Mouse (Mus musculus) G1E (cell line): Measurements from ENCODE around the gene Gm21972.

Experiments
- CTCF ChIP-seq: IDR thresholded peaks from 2 replicates; pipeline ENCODE4 v1.5.1; 2012; ENCODE audit warnings: low read depth, low read length, inconsistent platforms, mixed read lengths
- GATA1 ChIP-seq: IDR thresholded peaks from 2 replicates; pipeline ENCODE4 v1.6.1; 2012; ENCODE audit warnings: borderline replicate concordance, low read length, inconsistent platforms, mixed read lengths
- GATA2 ChIP-seq: IDR thresholded peaks from 2 replicates; pipeline ENCODE4 v1.6.1; 2012; ENCODE audit warnings: low read depth, low read length, inconsistent platforms, borderline replicate concordance
- POLR2AphosphoS5 ChIP-seq: IDR thresholded peaks from 2 replicates; pipeline ENCODE4 v1.6.1; 2012; ENCODE audit warnings: low read depth, low read length, inconsistent platforms; ENCODE audit not compliant: insufficient replicate concordance
- TAL1 ChIP-seq: conservative IDR thresholded peaks from 2 replicates; pipeline ENCODE4 v1.6.1; 2012; ENCODE audit warnings: low read depth, low read length, inconsistent platforms, mixed read lengths

- TF ChIP-seq TAL1 = no peak
- TF ChIP-seq POLR2AphosphoS5 = no peak
- TF ChIP-seq CTCF = no peak
- TF ChIP-seq GATA2 = no peak
- TF ChIP-seq GATA1 = no peak
Observed at GRCm38 (mm10) chr1:86119549-86119948, 13.9 kb upstream of the Gm21972 start.
